Mouse (Mus musculus) adrenal gland, adult 2 months (tissue): ENCODE data around the gene Taf5l. TPM values are rescaled to one million over a fixed set of nuclear protein-coding genes. Genes with fewer than 3 reads are reported as not detected.
"Not testable (repeated sequence)": the region's sequence is repeated elsewhere in the genome, so short reads cannot be mapped to it uniquely, and the experiment has no call there.

Experiments
- DNase-seq: peaks from one replicate; pipeline ENCODE4 v3.0.0; 2021
- polyA plus RNA-seq: library from polyadenylated mRNA; depleted of rRNA; stranded (reverse); fragments of >200 nt; gene quantifications from 2 replicates; pipeline ENCODE4 v1.2.3, GENCODE M21; 2012
- total RNA-seq, 2 experiments: library from RNA; stranded (reverse); gene quantifications; 2 replicates each; pipeline ENCODE4 v1.2.3; 2021

Gene Taf5l
- total and polyA plus RNA-seq, 3 experiments, result 21.3 to 24.1 (median 22.7) TPM

GRCm38 (mm10) chr8:124014299-124014698 lies 6.9 kb downstream of the Taf5l start:
- DNase-seq, result not testable (repeated sequence)

DNA sequence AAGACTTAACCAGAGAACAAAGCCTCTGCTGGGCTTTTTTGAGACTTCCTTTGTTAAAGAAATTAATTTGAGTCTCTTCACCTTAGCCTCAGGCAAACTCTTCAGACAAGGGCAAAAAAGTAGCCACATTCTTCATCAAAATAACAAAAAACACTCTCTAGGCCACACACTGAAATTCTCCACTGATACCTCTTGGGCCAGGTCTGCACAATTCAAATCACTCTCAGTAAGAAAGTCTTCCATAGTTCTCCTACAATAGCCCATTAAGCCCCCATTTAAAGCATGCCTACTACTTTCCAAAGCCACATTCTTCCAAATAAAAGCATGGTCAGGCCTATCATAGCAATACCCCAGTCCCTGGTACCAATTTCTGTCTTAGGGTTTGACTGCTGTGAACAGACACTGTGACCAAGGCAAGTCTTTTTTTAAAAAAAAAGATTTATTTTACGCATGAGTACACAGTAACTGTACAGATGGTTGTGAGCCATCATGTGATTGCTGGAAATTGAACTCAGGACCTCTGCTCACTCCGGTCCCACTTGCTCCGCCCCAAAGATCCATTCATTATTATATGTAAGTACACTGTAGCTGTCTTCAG lies 9.1 kb downstream of the Taf5l start:
- DNase-seq, result no peak

- DNase-seq, result no peak
Measured at GRCm38 (mm10) chr8:124011580-124011979, 9.6 kb downstream of the Taf5l start.

- no peak for DNase-seq
Measured at GRCm38 (mm10) chr8:124007829-124008228, 13.4 kb downstream of the Taf5l start.

- no peak for DNase-seq
Measured at GRCm38 (mm10) chr8:124002546-124003108, 18.6 kb downstream of the Taf5l start.

DNA sequence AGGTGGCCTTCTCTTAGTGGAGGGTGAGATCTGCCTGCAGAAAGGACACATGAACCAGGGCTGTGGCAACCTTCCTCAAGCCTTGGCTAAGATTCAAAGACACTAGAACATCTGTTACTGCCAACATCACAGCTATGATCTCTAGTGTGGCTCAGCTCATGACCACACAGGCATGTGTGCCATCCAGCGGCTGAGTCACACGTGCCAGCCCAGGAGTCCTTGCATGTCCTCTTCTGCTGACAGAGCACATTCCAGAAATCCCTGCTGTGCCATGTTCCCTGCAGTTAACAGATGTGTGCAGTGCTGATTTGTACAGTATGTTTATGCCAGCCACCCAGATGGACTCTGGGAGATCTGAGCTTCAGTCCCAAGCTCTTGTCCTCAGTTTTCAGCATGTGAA lies 21.6 kb downstream of the Taf5l start:
- DNase-seq, result peak; percentile 78

GRCm38 (mm10) chr8:123993997-123994396 lies 27.2 kb downstream of the Taf5l start:
- no peak for DNase-seq

- DNase-seq, result no peak
Measured at GRCm38 (mm10) chr8:123993597-123993996, 27.6 kb downstream of the Taf5l start.

DNA sequence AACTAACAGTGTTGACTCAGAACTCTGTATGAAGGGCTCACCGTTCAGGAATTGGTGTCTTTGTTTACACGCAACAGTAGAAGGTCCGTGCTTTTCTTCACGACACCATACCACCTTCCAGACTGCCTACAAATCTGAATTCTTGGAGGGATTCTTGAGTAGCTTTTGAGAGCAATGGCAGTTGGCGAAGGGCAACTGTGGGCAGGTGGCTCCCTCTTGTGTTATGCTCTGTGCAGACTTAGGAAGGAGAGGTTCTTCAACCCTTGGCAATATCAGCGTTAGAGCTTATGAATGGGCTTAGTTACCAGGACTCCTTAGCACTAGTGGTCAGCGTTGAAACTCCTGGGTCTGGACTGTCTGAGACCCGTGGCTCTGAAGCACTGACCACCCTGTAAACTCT lies 28.6 kb downstream of the Taf5l start:
- DNase-seq, result no peak

DNA sequence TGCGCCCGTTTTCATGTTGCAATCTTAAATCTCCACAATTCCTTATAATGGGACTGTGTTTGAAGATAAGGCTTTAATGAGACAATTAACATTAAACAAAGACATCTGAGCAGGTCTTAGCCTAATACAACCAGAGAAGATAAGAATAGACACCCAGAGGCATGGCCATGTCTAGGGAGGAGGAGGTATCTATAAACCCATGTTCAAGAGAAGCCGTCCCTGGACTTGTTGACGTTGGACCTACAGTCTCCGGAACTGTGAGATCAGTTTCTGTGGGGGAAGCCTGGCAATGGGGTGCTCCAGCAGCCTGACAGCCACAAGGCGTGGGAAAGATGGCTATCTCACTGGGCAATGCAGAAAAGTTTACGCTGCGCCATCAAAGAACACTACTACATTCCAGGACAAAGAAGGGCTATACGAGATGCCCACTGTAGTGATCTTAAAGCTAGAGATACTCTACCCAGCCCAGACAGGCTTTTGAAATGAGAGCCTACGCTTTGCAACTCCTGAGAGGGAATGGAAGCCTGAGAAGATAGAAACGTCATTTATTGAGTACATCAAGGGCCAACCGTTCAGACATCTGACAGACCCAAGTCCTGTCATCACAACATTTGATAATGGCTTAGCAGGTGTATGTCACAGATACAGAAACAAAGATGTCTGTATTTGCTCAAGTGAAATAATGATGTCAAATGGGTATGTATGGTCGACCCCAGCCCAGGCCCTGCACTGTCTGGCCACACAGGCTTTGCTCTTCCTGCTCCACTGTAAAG lies 30.7 kb downstream of the Taf5l start:
- no peak for DNase-seq

- no peak for DNase-seq
Measured at GRCm38 (mm10) chr8:123989128-123989527, 32.1 kb downstream of the Taf5l start.

DNA sequence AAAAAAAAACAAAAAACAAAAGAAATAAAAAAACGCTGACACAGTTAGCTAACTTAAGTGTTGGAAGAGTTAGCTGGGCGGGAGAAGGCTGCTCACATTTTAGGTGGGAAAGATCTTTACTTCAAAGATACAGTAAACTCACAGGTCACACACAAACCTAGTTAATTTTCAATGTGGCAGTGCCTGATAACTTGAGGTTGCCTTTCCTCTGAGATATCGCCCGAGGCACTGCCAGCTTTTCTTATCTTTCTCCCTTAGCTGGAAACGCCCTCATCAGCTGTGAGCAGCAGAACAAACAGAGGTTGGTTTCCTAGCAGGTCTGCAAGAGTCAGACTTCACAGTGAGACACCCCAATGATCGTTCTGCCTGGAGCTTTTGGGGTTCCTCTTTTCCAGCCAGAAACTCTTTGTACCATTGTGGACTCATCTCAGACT lies 32.6 kb downstream of the Taf5l start:
- DNase-seq, result no peak

DNA sequence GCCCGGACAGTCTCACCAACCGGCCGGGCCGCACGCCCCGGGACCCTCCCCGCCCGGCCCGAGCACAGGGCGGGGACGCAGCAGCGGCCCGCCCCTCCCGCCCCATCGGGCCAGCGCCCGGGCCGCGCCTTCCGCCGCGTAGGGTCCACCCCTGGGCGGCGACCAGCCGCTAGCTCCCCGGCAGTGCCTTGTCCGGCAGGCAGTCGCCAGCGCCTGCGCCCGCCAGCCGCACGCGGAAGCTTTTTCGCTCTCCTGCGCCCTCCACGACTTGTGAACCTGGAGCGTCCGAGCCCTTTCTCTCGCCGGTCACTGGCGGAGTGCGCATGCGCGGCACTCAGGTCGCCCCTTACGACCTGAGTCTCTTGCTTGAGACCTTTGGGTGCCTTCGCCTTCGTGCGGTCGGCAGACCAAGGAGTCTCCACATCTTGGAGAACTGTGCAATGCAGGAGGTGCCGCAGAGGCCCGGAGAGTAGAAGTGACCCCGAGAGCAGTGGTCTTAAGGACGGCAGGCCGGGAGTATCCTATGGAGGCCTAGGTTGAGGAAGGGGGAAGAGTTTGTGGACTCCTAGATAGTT lies 38.3 kb downstream of the Taf5l start, which contains the start of gene Abcb10:
TSS of gene Abcb10 (minus strand) at position 297 of the 575 bp plus-strand sequence.
- DNase-seq, result peak; percentile 98

GRCm38 (mm10) chr8:123982291-123982793 lies 38.9 kb downstream of the Taf5l start:
- no peak for DNase-seq

- DNase-seq, result no peak
Measured at GRCm38 (mm10) chr8:123981674-123982073, 39.5 kb downstream of the Taf5l start.

GRCm38 (mm10) chr8:123980239-123980638 lies 41.0 kb downstream of the Taf5l start:
- DNase-seq, result no peak

- DNase-seq, result no peak
Measured at GRCm38 (mm10) chr8:123978926-123979325, 42.3 kb downstream of the Taf5l start.

GRCm38 (mm10) chr8:123978166-123978838 lies 42.9 kb downstream of the Taf5l start:
- DNase-seq, result peak; percentile 26

DNA sequence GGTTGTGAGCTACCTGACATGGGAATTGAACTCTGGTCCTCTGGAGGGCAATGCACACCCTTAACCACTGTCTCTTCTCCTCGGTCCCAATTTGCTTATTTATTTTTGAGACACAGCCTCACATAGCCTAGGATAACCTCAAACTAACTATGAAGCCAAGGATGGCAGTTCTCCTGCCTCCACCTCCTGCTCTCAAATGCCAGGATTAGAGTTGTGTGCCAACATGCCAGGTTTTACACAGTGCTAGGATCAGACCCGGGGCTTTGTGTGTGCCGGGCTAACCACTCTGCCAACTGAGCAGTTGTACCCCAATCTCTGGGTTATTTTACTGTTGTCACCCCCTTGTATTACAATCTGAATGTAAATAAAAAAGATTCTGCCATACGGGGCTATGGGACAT lies 43.7 kb downstream of the Taf5l start:
- no peak for DNase-seq

GRCm38 (mm10) chr8:123973495-123973894 lies 47.7 kb downstream of the Taf5l start:
- DNase-seq, result no peak

- no peak for DNase-seq
Measured at GRCm38 (mm10) chr8:123966896-123967295, 54.3 kb downstream of the Taf5l start.

GRCm38 (mm10) chr8:123961371-123961770 lies 59.8 kb downstream of the Taf5l start:
- DNase-seq, result no peak
